In the genomic region with DNA sequence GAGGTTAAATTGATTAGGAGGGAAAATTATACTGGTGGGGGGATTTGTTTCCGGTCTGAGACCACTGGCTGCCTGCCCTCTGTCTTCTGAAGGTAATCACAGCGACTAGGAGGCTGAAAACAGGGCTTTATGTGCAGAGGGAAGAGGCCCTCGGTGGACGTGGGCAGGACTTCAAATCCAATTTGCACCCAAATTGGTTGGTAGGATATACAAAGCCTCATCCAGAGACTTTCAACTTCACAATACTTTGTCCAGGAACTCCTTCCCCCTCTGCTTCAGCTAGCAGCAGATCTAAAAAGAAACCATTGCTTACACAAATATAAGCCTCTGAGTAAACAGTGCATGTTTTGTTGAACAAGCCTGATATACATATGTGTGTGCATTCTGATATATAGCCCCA, we compare ENCODE assay signal across 22 mouse cellular contexts. TPM values are rescaled to one million over a fixed set of nuclear protein-coding genes. Genes with fewer than 3 reads are reported as not detected.
DNase-seq lines count a peak whose midpoint lies in the region; ATAC-seq and TF ChIP-seq lines count a peak whose summit lies in the region.
"Had no signal": no experiment of that assay in that cellular context is flagged by ENCODE, and none has a peak within 500 bp of the region (broad histone marks: within the 10 kb centered on the region; RNA-seq: fewer than 3 reads in every experiment).

No protein-coding gene starts in this region.

- TF ChIP-seq POLR2A in olfactory bulb, adult 2 months (IDR thresholded peaks at IDR 0.05; ENCODE audit: insufficient read depth, low read depth, low read length), result no peak

- peaks cover 100% of the 10 kb centered on the region for H3K27me3 ChIP-seq in midbrain, embryonic 10.5 days (ENCODE audit: low read depth, poor library complexity, severe bottlenecking)
- peaks cover 68% of the 10 kb centered on the region for H3K27me3 ChIP-seq in midbrain, embryonic 15.5 days (replicated peaks)
- peaks cover 100% of the 10 kb centered on the region for H3K27me3 ChIP-seq in forebrain, embryonic 10.5 days (ENCODE audit: poor library complexity, severe bottlenecking)

- no peaks in the 10 kb centered on the region for H3K36me3 ChIP-seq in midbrain, embryonic 10.5 days
- no peaks in the 10 kb centered on the region for H3K36me3 ChIP-seq in midbrain, embryonic 15.5 days (replicated peaks)
- H3K36me3 ChIP-seq in forebrain, embryonic 10.5 days (replicated peaks), result peaks cover 8% of the 10 kb centered on the region
- H3K36me3 ChIP-seq: embryonic facial prominence, embryonic 13.5 days; limb, embryonic 12.5 days; neural tube, embryonic 15.5 days had no signal

- H3K4me2 ChIP-seq in midbrain, embryonic 15.5 days, result no peak overlapping the region
- H3K4me2 ChIP-seq: embryonic facial prominence, embryonic 13.5 days; heart, embryonic 11.5 days; limb, embryonic 12.5 days; neural tube, embryonic 15.5 days had no signal

- H3K4me3 ChIP-seq in midbrain, embryonic 10.5 days, result no peak overlapping the region
- no peak overlapping the region for H3K4me3 ChIP-seq in midbrain, embryonic 15.5 days
- H3K4me3 ChIP-seq in forebrain, embryonic 10.5 days, result peak overlapping the region; percentile 81
- H3K4me3 ChIP-seq in olfactory bulb, adult 2 months (ENCODE audit: insufficient read depth, low read depth, low read length), result peak overlapping the region; percentile 36; the same call in 1 of the 2 replicates
- H3K4me3 ChIP-seq: embryonic facial prominence, embryonic 13.5 days; limb, embryonic 12.5 days; neural tube, embryonic 15.5 days had no signal

- ATAC-seq in midbrain, embryonic 15.5 days (replicated peaks), result no peak
- ATAC-seq: inflammation-experienced regulatory T-cells, adult 6 months; lung, postnatal 0 days had no signal

- peak; percentile 45 for DNase-seq in embryo, embryonic 10.5 days (ENCODE audit: low spot score)
- no peak for DNase-seq in embryo, embryonic 9.5 days (ENCODE audit: extremely low spot score)
- DNase-seq in midbrain, embryonic 10.5 days (ENCODE audit: low spot score), result peak; percentile 23
- DNase-seq in forebrain, embryonic 10.5 days (ENCODE audit: extremely low spot score, low spot score), result no peak
- DNase-seq in thymus, postnatal 36 days, result no peak
- no peak for DNase-seq in heart, adult 8-10 months (ENCODE audit: low spot score)
- DNase-seq: adrenal gland, postnatal 14 days; heart, postnatal 36 days; kidney, postnatal 10 days had no signal

- no peak for TF ChIP-seq CTCF in olfactory bulb, adult 2 months (IDR thresholded peaks at IDR 0.05; ENCODE audit: insufficient read depth, low read depth, low read length)

- H3K9me3 ChIP-seq in midbrain, embryonic 10.5 days (replicated peaks), result no peaks in the 10 kb centered on the region
- no peaks in the 10 kb centered on the region for H3K9me3 ChIP-seq in midbrain, embryonic 15.5 days
- H3K9me3 ChIP-seq in forebrain, embryonic 10.5 days, result peaks cover 2% of the 10 kb centered on the region; the same call in 1 of the 2 replicates
- H3K9me3 ChIP-seq: embryonic facial prominence, embryonic 13.5 days; limb, embryonic 12.5 days; neural tube, embryonic 15.5 days had no signal

- no peak overlapping the region for H3K27ac ChIP-seq in midbrain, embryonic 10.5 days (replicated peaks)
- no peak overlapping the region for H3K27ac ChIP-seq in midbrain, embryonic 15.5 days
- peak overlapping the region; percentile 96 for H3K27ac ChIP-seq in forebrain, embryonic 10.5 days
- H3K27ac ChIP-seq in olfactory bulb, adult 2 months (ENCODE audit: insufficient read depth, low read depth, low read length), result peak overlapping the region; percentile 54; the same call in 1 of the 2 replicates
- H3K27ac ChIP-seq: embryonic facial prominence, embryonic 13.5 days; limb, embryonic 12.5 days; liver, embryonic 14.5 days; neural tube, embryonic 15.5 days had no signal

- 0% methylated on average over 4 of the region's 4 CpGs for WGBS in midbrain, embryonic 10.5 days
- 0% methylated on average over 4 of the region's 4 CpGs for WGBS in midbrain, embryonic 15.5 days
- WGBS in forebrain, embryonic 10.5 days, result 0% methylated on average over 4 of the region's 4 CpGs
- 14% methylated on average over 4 of the region's 4 CpGs for WGBS in olfactory bulb, adult 2 months

- H3K9ac ChIP-seq in midbrain, embryonic 15.5 days, result no peak overlapping the region
- H3K9ac ChIP-seq: embryonic facial prominence, embryonic 13.5 days; limb, embryonic 12.5 days; liver, embryonic 14.5 days; neural tube, embryonic 15.5 days had no signal

- peaks cover 22% of the 10 kb centered on the region for H3K4me1 ChIP-seq in midbrain, embryonic 10.5 days
- 0 out of 2 replicates have a peak, but pooled peaks cover 5% of the 10 kb centered on the region for H3K4me1 ChIP-seq in midbrain, embryonic 15.5 days
- peaks cover 73% of the 10 kb centered on the region for H3K4me1 ChIP-seq in forebrain, embryonic 10.5 days
- peaks cover 3% of the 10 kb centered on the region for H3K4me1 ChIP-seq in olfactory bulb, adult 2 months (ENCODE audit: control insufficient read depth, insufficient read depth, low read length)

RNA-seq across cellular contexts. Expression of a gene that starts 2.0 kb away (rescaled TPM):
- polyA plus RNA-seq in midbrain, embryonic 10.5 days (2016; fragmentation: Nextera tagmentation; extraction: Ambion mirVana), result 0.31 and 0.42 TPM in 2 replicates
- polyA plus RNA-seq in midbrain, embryonic 15.5 days (2015; fragmentation: Nextera tagmentation; extraction: Ambion mirVana), result 1.3 and 2.4 TPM in 2 replicates
- 20.2 and 20.7 TPM in 2 replicates for polyA plus RNA-seq in forebrain, embryonic 10.5 days (2016; fragmentation: Nextera tagmentation; extraction: Ambion mirVana)
- 104 TPM in 1 of 2 replicates, not detected in the other for polyA plus RNA-seq in olfactory bulb, adult 2 months (2012; ENCODE audit: insufficient read depth, insufficient read length, low replicate concordance, missing spikeins)
- total RNA-seq in heart, adult 8-10 months (2022), result not detected
- total RNA-seq: adrenal gland, postnatal 14 days; gastrocnemius, adult 8-10 months; heart, postnatal 36 days; megakaryocyte, adult 5-6 weeks had no signal
- polyA plus RNA-seq: inflammation-experienced regulatory T-cells, adult 6 months; limb, embryonic 12.5 days; liver, embryonic 14.5 days; lung, postnatal 0 days; neural tube, embryonic 15.5 days; small intestine, adult 2 months; stomach, embryonic 14.5 days had no signal

RNA-seq across cellular contexts. Expression of a gene that starts 4.5 kb away (rescaled TPM):
- 0.05 TPM in 1 of 2 replicates, not detected in the other for polyA plus RNA-seq in midbrain, embryonic 10.5 days (2016; fragmentation: Nextera tagmentation; extraction: Ambion mirVana)
- polyA plus RNA-seq in midbrain, embryonic 15.5 days (2015; fragmentation: Nextera tagmentation; extraction: Ambion mirVana), result 0.24 TPM in 1 of 2 replicates, not detected in the other
- polyA plus RNA-seq in forebrain, embryonic 10.5 days (2016; fragmentation: Nextera tagmentation; extraction: Ambion mirVana), result 1.2 TPM in 2 replicates
- not detected in 2 replicates for polyA plus RNA-seq in olfactory bulb, adult 2 months (2012; ENCODE audit: insufficient read depth, insufficient read length, low replicate concordance, missing spikeins)
- total RNA-seq in heart, adult 8-10 months (2022), result not detected
- total RNA-seq: adrenal gland, postnatal 14 days; gastrocnemius, adult 8-10 months; heart, postnatal 36 days; megakaryocyte, adult 5-6 weeks had no signal
- polyA plus RNA-seq: embryonic facial prominence, embryonic 13.5 days; heart, embryonic 11.5 days; inflammation-experienced regulatory T-cells, adult 6 months; limb, embryonic 12.5 days; liver, embryonic 14.5 days; lung, postnatal 0 days; neural tube, embryonic 15.5 days; small intestine, adult 2 months; stomach, embryonic 14.5 days had no signal

Comparison
In these comparisons a context has a peak if more than half of its experiments do, and no peak if none do; other contexts are left out.
1. DNase-seq: peak in embryo, embryonic 10.5 days (single experiment) and midbrain, embryonic 10.5 days (single experiment); none in embryo, embryonic 9.5 days (single experiment), forebrain, embryonic 10.5 days (single experiment), thymus, postnatal 36 days (0 of 2) and heart, adult 8-10 months (single experiment).
2. H3K27ac ChIP-seq: peak in forebrain, embryonic 10.5 days (single experiment) and olfactory bulb, adult 2 months (single experiment); none in midbrain, embryonic 10.5 days (single experiment) and midbrain, embryonic 15.5 days (single experiment).
3. H3K4me3 ChIP-seq: peak in forebrain, embryonic 10.5 days (single experiment) and olfactory bulb, adult 2 months (single experiment); none in midbrain, embryonic 10.5 days (single experiment) and midbrain, embryonic 15.5 days (single experiment).